Mouse (Mus musculus) myocyte (in vitro differentiated cells): Measurements from ENCODE around the gene Snx29. TPM values are rescaled to one million over a fixed set of nuclear protein-coding genes. Genes with fewer than 3 reads are reported as not detected.

ENCODE experiments used
- H3K27me3 ChIP-seq: one replicate; pipeline ENCODE4 v1.6.1; 2011; ENCODE audit not compliant: control insufficient read depth, insufficient read depth, insufficient read length
- H3K36me3 ChIP-seq: one replicate; pipeline ENCODE4 v1.6.1; 2011; ENCODE audit not compliant: control insufficient read depth, insufficient read depth
- H3K4me2 ChIP-seq: one replicate; pipeline ENCODE4 v1.6.1; 2011; ENCODE audit warnings: low read depth, control low read depth
- H3K4me3 ChIP-seq: one replicate; pipeline ENCODE4 v1.5.1; 2011; ENCODE audit warnings: mild to moderate bottlenecking, control low read depth, moderate library complexity
- H3K79me2 ChIP-seq: one replicate; pipeline ENCODE4 v1.6.1; 2011; ENCODE audit not compliant: control insufficient read depth, insufficient read depth
- H3ac ChIP-seq: one replicate; pipeline ENCODE4 v1.6.1; 2011; ENCODE audit not compliant: control insufficient read depth, insufficient read length
- CEBPB ChIP-seq: IDR thresholded peaks from 2 replicates; pipeline ENCODE4 v1.6.1; 2011; ENCODE audit warnings: mild to moderate bottlenecking, moderate library complexity; ENCODE audit not compliant: poor library complexity, insufficient read depth, severe bottlenecking
- E2F4 ChIP-seq: IDR thresholded peaks from one replicate; pipeline ENCODE4 v1.6.1; 2011; ENCODE audit warnings: mild to moderate bottlenecking, control low read depth, moderate library complexity; ENCODE audit not compliant: insufficient read depth
- MAX ChIP-seq: IDR thresholded peaks from one replicate; pipeline ENCODE4 v1.6.1; 2011; ENCODE audit warnings: low read depth, mild to moderate bottlenecking, control low read depth
- MYOD1 ChIP-seq, 3 experiments: IDR thresholded peaks; one replicate each; pipeline ENCODE4 v1.6.1; 2011; ENCODE audit warnings: control low read depth in 2 of 3, low read depth in 2 of 3, mild to moderate bottlenecking in 2 of 3, moderate library complexity in 1 of 3; ENCODE audit not compliant: insufficient read length in 2 of 3, control insufficient read depth in 1 of 3
- MYOG ChIP-seq, 3 experiments: IDR thresholded peaks; one replicate each; pipeline ENCODE4 v1.6.1; 2011; ENCODE audit warnings: control low read depth in 2 of 3, low read depth in 2 of 3, mild to moderate bottlenecking in 2 of 3; ENCODE audit not compliant: insufficient read length in 2 of 3, control insufficient read depth in 1 of 3, insufficient read depth in 1 of 3
- POLR2A ChIP-seq: IDR thresholded peaks from one replicate; pipeline ENCODE4 v1.6.1; 2011; ENCODE audit warnings: low read depth, mild to moderate bottlenecking, control low read depth, moderate library complexity; ENCODE audit not compliant: insufficient read length
- POLR2AphosphoS2 ChIP-seq: IDR thresholded peaks from one replicate; pipeline ENCODE4 v1.6.1; 2011; ENCODE audit warnings: low read depth, control low read depth; ENCODE audit not compliant: insufficient read length
- REST ChIP-seq: IDR thresholded peaks from one replicate; pipeline ENCODE4 v1.6.1; 2011; ENCODE audit warnings: mild to moderate bottlenecking, control low read depth, moderate library complexity; ENCODE audit not compliant: insufficient read depth, insufficient read length
- SRF ChIP-seq: IDR thresholded peaks from one replicate; pipeline ENCODE4 v1.6.1; 2011; ENCODE audit warnings: low read depth; ENCODE audit not compliant: control insufficient read depth, insufficient read length
- TCF12 ChIP-seq: IDR thresholded peaks from one replicate; pipeline ENCODE4 v1.6.1; 2011; ENCODE audit warnings: mild to moderate bottlenecking, control low read depth; ENCODE audit not compliant: poor library complexity, insufficient read depth, severe bottlenecking
- TCF3 ChIP-seq: IDR thresholded peaks from one replicate; pipeline ENCODE4 v1.6.1; 2011; ENCODE audit warnings: low read depth, control low read depth; ENCODE audit not compliant: insufficient read length
- USF1 ChIP-seq: IDR thresholded peaks from one replicate; pipeline ENCODE4 v1.6.1; 2011; ENCODE audit warnings: low read depth, mild to moderate bottlenecking, control low read depth, moderate library complexity
- polyA plus RNA-seq: library from polyadenylated mRNA; unstranded; fragments of >200 nt; fragmentation: generic; extraction: Trizol; gene quantifications from one replicate; pipeline ENCODE4 v1.2.1, GENCODE M21; 2012; ENCODE audit warnings: missing spikeins

Snx29 gene
- polyA plus RNA-seq, 1 experiment = 1.7 TPM

- no peaks in the 10 kb centered on the region for H3K79me2 ChIP-seq
- no peak for TF ChIP-seq POLR2A
- TF ChIP-seq CEBPB = no peak
- no peak for TF ChIP-seq MYOD1 (IDR thresholded peaks at IDR 0.05; ENCODE audit: control insufficient read depth in 1 of 3, insufficient read length in 2 of 3, low read depth in 2 of 3)
- TF ChIP-seq TCF3 = no peak
- TF ChIP-seq MAX = no peak
- no peak for TF ChIP-seq POLR2AphosphoS2
- TF ChIP-seq USF1 = no peak
- TF ChIP-seq REST = no peak
- TF ChIP-seq SRF = no peak
- TF ChIP-seq E2F4 = no peak
- no peak for TF ChIP-seq MYOG (IDR thresholded peaks at IDR 0.05; ENCODE audit: control insufficient read depth in 1 of 3, insufficient read depth in 1 of 3, insufficient read length in 2 of 3, low read depth in 2 of 3)
- no peak for TF ChIP-seq TCF12
- H3K27me3 ChIP-seq = no peaks in the 10 kb centered on the region
Observed at GRCm38 (mm10) chr16:11541769-11542168, 219.1 kb downstream of the Snx29 start.

GRCm38 (mm10) chr16:11550043-11550725, 227.5 kb downstream of the Snx29 start:
- H3ac ChIP-seq = no peak overlapping the region
- H3K36me3 ChIP-seq = no peaks in the 10 kb centered on the region
- H3K79me2 ChIP-seq = no peaks in the 10 kb centered on the region
- H3K4me2 ChIP-seq = no peak overlapping the region
- TF ChIP-seq REST = no peak
- no peak for TF ChIP-seq TCF3
- no peak for TF ChIP-seq MYOD1 (IDR thresholded peaks at IDR 0.05; ENCODE audit: control insufficient read depth in 1 of 3, insufficient read length in 2 of 3, low read depth in 2 of 3)
- TF ChIP-seq MYOG (IDR thresholded peaks at IDR 0.05; ENCODE audit: control insufficient read depth in 1 of 3, insufficient read depth in 1 of 3, insufficient read length in 2 of 3, low read depth in 2 of 3) = no peak
- no peak for TF ChIP-seq E2F4
- TF ChIP-seq TCF12 = no peak
- no peak for TF ChIP-seq SRF
- no peak for TF ChIP-seq CEBPB
- no peak for TF ChIP-seq POLR2A
- no peak for TF ChIP-seq POLR2AphosphoS2
- no peak for TF ChIP-seq MAX
- no peak for TF ChIP-seq USF1
- no peak overlapping the region for H3K4me3 ChIP-seq
- H3K27me3 ChIP-seq = no peaks in the 10 kb centered on the region

More at GRCm38 (mm10) chr16:11541769-11542168, 219.1 kb downstream of the Snx29 start:
- Histone ChIP-seq H3K4me3 (no peak overlapping the region), H3K36me3 (no peaks in the 10 kb centered on the region), H3ac (no peak overlapping the region), H3K4me2 (no peak overlapping the region)

GRCm38 (mm10) chr16:11561714-11562113, 239.0 kb downstream of the Snx29 start:
- H3K4me3 ChIP-seq = no peak overlapping the region
- no peaks in the 10 kb centered on the region for H3K79me2 ChIP-seq
- H3K36me3 ChIP-seq = no peaks in the 10 kb centered on the region
- H3ac ChIP-seq = no peak overlapping the region
- TF ChIP-seq CEBPB (no peak), TCF3 (no peak), REST (no peak), MYOG (IDR thresholded peaks at IDR 0.05; ENCODE audit: control insufficient read depth in 1 of 3, insufficient read depth in 1 of 3, insufficient read length in 2 of 3, low read depth in 2 of 3) (no peak), E2F4 (no peak), POLR2AphosphoS2 (no peak), MAX (no peak), TCF12 (no peak), POLR2A (no peak), SRF (no peak)
- H3K27me3 ChIP-seq = no peaks in the 10 kb centered on the region
- no peak overlapping the region for H3K4me2 ChIP-seq

GRCm38 (mm10) chr16:11563846-11564245, 241.1 kb downstream of the Snx29 start:
- Histone ChIP-seq H3K4me2 (no peak overlapping the region), H3K36me3 (no peaks in the 10 kb centered on the region), H3K4me3 (no peak overlapping the region), H3K27me3 (no peaks in the 10 kb centered on the region), H3ac (no peak overlapping the region), H3K79me2 (no peaks in the 10 kb centered on the region)
- TF ChIP-seq SRF = no peak
- no peak for TF ChIP-seq E2F4
- TF ChIP-seq MAX = no peak
- TF ChIP-seq MYOG (IDR thresholded peaks at IDR 0.05; ENCODE audit: control insufficient read depth in 1 of 3, insufficient read depth in 1 of 3, insufficient read length in 2 of 3, low read depth in 2 of 3) = no peak
- TF ChIP-seq POLR2A = no peak
- no peak for TF ChIP-seq TCF12
- no peak for TF ChIP-seq CEBPB

GRCm38 (mm10) chr16:11565126-11565525, 242.4 kb downstream of the Snx29 start:
- Histone ChIP-seq H3K4me2 (no peak overlapping the region), H3K36me3 (no peaks in the 10 kb centered on the region), H3ac (no peak overlapping the region), H3K27me3 (no peaks in the 10 kb centered on the region), H3K4me3 (no peak overlapping the region), H3K79me2 (no peaks in the 10 kb centered on the region)
- TF ChIP-seq TCF3 (no peak), POLR2AphosphoS2 (no peak), MYOG (IDR thresholded peaks at IDR 0.05; ENCODE audit: control insufficient read depth in 1 of 3, insufficient read depth in 1 of 3, insufficient read length in 2 of 3, low read depth in 2 of 3) (no peak), REST (no peak), USF1 (no peak), TCF12 (no peak), POLR2A (no peak), CEBPB (no peak), MAX (no peak), SRF (no peak), MYOD1 (IDR thresholded peaks at IDR 0.05; ENCODE audit: control insufficient read depth in 1 of 3, insufficient read length in 2 of 3, low read depth in 2 of 3) (no peak), E2F4 (no peak)
